Mouse (Mus musculus) cerebellum, adult 9-10 months (tissue): ENCODE results near the gene Rev3l.
"Not testable (repeated sequence)": the region's sequence is repeated elsewhere in the genome, so short reads cannot be mapped to it uniquely, and the experiment has no call there.

Experiments used
- DNase-seq: peaks from one replicate; pipeline ENCODE4 v3.0.0; 2022

Rev3l gene

GRCm38 (mm10) chr10:39793295-39793694 is 61.4 kb downstream of the Rev3l start:
- no peak for DNase-seq

DNA sequence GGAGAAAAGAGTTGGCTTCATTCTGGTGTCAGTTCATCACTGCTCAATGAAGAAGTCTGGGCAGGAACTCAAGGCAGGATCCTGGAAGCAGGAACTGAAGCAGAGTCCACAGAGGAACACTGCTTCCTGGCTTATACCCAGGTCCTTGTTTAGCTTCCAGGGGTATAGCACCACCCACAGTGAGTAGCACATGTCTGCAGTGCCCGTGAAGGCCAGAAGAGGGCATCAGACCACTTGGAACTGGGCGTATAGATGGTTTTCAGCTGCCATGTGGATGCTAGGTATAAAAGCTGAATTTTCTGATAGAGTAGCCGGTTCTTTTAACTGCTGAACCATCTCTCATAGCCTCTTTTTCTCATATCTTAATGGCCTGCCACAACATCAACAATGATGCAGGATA is 79.6 kb downstream of the Rev3l start:
- peak; percentile 24 for DNase-seq

- DNase-seq = no peak
These were observed 110.7 kb downstream of the Rev3l start for GRCm38 (mm10) chr10:39842621-39843020.

GRCm38 (mm10) chr10:39865509-39865908 is 133.6 kb downstream of the Rev3l start:
- DNase-seq = no peak

DNA sequence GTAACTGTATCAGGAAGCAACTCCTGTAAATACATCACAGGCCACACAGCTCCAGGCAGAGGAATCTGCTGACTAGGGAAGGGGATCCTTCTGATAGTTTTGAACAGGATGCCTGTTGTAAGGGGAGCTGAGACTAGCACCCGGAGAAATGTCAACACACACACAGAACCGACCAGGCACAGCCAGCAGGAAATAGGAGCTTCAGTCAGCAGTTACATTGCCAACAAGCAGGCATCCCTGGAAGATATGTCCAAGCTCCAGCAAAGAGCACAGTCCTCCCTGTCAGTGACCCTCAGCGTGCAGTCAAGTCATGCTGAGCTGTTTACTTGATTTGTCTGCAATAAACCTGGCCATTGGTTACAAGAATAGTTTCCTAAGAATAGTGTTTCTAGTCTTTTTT is 156.7 kb downstream of the Rev3l start:
- no peak for DNase-seq

GRCm38 (mm10) chr10:39893702-39894697 is 162.1 kb downstream of the Rev3l start:
- DNase-seq = no peak

DNA sequence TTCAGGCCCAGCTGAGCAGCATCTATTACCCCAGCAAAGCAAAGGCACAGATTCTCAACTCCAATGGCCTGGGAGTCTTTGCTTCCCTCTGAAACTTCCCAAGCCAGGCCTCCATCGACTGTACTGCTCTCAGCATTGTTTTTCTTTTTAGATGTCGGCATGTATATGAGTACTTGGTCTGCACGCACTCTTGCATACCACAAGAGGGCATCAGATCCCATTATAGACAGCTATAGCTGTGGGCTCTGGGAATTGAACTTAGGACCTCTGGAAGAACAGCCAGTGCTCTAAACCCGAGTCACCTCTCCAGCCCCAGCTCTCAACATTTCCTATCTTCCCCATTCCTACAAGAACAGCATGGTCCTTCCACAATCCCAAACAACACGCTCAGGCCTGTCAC is 164.6 kb downstream of the Rev3l start:
- DNase-seq = no peak

- DNase-seq = peak; percentile 88
These were observed 167.0 kb downstream of the Rev3l start, which contains the start of gene Mfsd4b4 for GRCm38 (mm10) chr10:39898874-39899371. Gene Mfsd4b4 (minus strand): TSS chr10:39899238.

DNA sequence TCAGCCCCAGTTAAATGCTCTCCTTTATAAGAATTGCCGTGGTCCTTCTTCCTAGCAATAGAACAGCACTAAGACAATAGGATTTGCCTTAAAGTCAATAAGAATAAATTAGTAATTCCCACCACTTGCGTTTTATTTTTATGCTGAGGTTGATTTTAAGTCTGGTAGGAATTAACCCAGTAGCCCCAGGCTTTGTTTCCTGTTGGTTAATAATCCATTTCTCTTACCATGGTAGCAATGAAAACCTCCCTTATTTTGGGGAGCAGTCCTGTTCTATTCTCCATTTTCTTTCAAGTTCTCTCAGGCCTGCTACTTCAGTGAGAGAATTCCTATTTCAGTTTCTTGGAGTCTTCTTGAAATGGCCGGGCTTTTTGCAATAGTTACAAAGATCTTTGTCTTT is 172.3 kb downstream of the Rev3l start:
- DNase-seq = no peak

DNA sequence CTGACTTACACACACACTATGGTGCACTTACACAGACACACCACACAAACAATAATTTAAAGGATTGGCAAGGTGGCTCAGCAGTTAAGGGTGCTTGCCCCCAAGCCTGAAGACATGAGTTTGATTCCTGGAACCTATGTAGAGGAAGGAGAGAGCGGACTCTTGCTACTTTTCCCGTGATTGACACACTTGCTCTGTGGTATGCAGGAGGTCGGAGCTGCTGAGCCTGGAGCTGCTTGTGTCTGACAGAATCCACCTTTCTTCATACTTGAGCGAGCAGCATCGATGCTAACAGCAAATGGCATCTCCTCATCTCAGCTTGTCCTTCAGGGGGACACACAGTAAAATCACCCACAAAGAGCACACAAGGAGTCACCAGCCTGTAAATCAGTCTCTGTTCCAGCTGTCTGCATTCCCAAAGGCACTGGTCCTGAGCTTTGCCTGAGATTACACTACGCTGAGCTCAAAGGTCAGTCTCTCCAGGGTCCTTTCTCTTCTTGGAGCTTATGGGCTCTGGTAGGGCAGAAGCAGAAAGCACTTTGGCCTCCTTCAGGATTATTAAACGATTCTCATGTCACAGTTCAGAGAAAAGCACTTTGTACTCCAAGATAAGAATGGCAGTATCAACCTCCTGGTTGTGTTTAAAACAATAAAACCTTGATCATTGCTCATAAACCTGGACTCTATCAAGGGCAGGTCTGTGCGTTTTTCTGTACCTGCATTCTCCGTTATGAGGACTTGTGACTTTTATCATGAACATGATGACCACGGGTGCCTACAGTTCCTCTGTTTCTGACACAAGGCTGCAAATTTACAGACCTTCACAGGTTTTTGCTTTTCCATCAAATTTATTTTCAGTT is 175.1 kb downstream of the Rev3l start:
- DNase-seq = no peak

- DNase-seq = no peak
These were observed 177.0 kb downstream of the Rev3l start for GRCm38 (mm10) chr10:39908768-39909441.

DNA sequence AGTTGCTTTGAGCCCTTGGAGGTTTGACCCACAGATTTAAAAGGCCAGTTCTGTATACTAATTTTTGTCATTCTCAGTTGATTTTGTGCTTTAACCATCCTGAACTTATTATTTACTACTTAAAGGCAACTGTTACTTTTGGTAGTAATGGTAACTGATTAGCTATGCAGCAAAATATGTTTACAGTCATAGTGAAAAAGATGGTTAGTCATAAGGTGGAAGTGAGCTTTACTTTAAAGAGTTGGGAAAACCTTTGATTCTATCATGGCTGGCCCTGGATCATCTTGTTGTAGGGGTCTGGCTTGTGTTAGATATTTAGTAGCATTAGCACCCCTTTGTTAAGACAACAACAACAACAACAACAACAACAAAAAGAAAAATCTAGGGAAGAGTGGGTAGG is 180.7 kb downstream of the Rev3l start:
- DNase-seq = no peak

DNA sequence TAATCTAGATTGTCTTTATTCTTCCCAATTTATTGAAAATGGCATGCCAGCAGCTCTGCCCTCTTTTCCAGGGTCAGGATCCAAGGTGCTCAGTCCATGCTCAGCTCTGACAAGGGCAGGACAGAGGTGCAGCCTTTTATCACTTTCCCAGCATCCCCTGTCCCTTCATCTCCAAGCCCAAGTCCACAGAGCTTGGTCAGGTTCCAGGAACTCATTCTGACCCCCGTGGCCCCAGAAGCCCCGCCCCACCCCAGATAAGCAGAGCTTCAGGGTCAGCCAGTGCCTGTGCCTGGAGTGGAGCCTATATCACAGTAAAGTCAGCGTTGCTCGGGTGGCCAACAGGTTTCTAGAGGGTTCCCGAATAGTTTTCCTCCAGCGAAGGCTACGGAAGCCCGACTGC is 192.6 kb downstream of the Rev3l start:
- not testable (repeated sequence) for DNase-seq
